Mouse (Mus musculus): ENCODE results near the gene Wdr20. TPM values are rescaled to one million over a fixed set of nuclear protein-coding genes. Genes with fewer than 3 reads are reported as not detected.

The Wdr20 gene
- polyA plus RNA-seq, 2 experiments: 7.5 to 10.1 TPM

GRCm38 (mm10) chr12:110762321-110762720 lies 24.6 kb downstream of the Wdr20 start:
- no peak overlapping the region for H3K4me2 ChIP-seq (ENCODE audit: low read depth)
- no peaks in the 10 kb centered on the region for H3K9me3 ChIP-seq (ENCODE audit: control insufficient read depth, low read length)
- H3K4me1 ChIP-seq (replicated peaks; ENCODE audit: control insufficient read depth in 2 of 2, insufficient read depth in 2 of 2, low read length in 1 of 2): peaks cover 1 to 7% of the 10 kb centered on the region in 2 experiments
- 65% methylated on average over 2 of the region's 2 CpGs for WGBS (ENCODE audit: insufficient replicate concordance)
- no peaks in the 10 kb centered on the region for H3K27me3 ChIP-seq (ENCODE audit: control insufficient read depth, insufficient read depth, low read length)
- no peak overlapping the region for H3K9ac ChIP-seq (replicated peaks)
- no peak overlapping the region for H3K4me3 ChIP-seq (ENCODE audit: insufficient read depth in 1 of 2, low read depth in 2 of 2, low read length in 2 of 2)
- ATAC-seq (ENCODE audit: insufficient read depth) (no peak), DNase-seq (ENCODE audit: low read depth in 3 of 3, low spot score in 3 of 3) (no peak)
- TF ChIP-seq CTCF (IDR thresholded peaks at IDR 0.05; ENCODE audit: low read depth) (no peak), EP300 (IDR thresholded peaks at IDR 0.05; ENCODE audit: low read depth) (no peak)
- no peak overlapping the region for H3K27ac ChIP-seq
- H3K36me3 ChIP-seq (replicated peaks; ENCODE audit: control insufficient read depth, insufficient read depth, low read depth): no peaks in the 10 kb centered on the region

GRCm38 (mm10) chr12:110764531-110764930 lies 26.8 kb downstream of the Wdr20 start:
- H3K27me3 ChIP-seq (ENCODE audit: control insufficient read depth, insufficient read depth, low read length): no peaks in the 10 kb centered on the region
- no peaks in the 10 kb centered on the region for H3K36me3 ChIP-seq (replicated peaks; ENCODE audit: control insufficient read depth, insufficient read depth, low read depth)
- DNase-seq (ENCODE audit: low read depth in 3 of 3, low spot score in 3 of 3) (no peak), ATAC-seq (ENCODE audit: insufficient read depth) (no peak)
- 28% methylated on average over 5 of the region's 5 CpGs for whole genome bisulfite sequencing (ENCODE audit: insufficient replicate concordance)
- no peak for TF ChIP-seq EP300 (IDR thresholded peaks at IDR 0.05; ENCODE audit: low read depth)
- no peak for TF ChIP-seq CTCF (IDR thresholded peaks at IDR 0.05; ENCODE audit: low read depth)
- H3K4me2 ChIP-seq (ENCODE audit: low read depth): no peak overlapping the region
- H3K27ac ChIP-seq: no peak overlapping the region
- H3K9ac ChIP-seq (replicated peaks): no peak overlapping the region
- H3K9me3 ChIP-seq (ENCODE audit: control insufficient read depth, low read length): no peaks in the 10 kb centered on the region
- H3K4me1 ChIP-seq (replicated peaks; ENCODE audit: control insufficient read depth in 2 of 2, insufficient read depth in 2 of 2, low read length in 1 of 2): peaks cover 0 to 9% of the 10 kb centered on the region in 2 experiments; a peak in 2 of 4 replicates
- H3K4me3 ChIP-seq (ENCODE audit: insufficient read depth in 1 of 2, low read depth in 2 of 2, low read length in 2 of 2): no peak overlapping the region

GRCm38 (mm10) chr12:110768562-110768961 lies 30.8 kb downstream of the Wdr20 start:
- no peak overlapping the region for H3K9ac ChIP-seq (replicated peaks)
- no peaks in the 10 kb centered on the region for H3K9me3 ChIP-seq (ENCODE audit: control insufficient read depth, low read length)
- no peak overlapping the region for H3K27ac ChIP-seq
- H3K4me2 ChIP-seq (ENCODE audit: low read depth): no peak overlapping the region
- H3K4me3 ChIP-seq (ENCODE audit: insufficient read depth in 1 of 2, low read depth in 2 of 2, low read length in 2 of 2): no peak overlapping the region
- TF ChIP-seq EP300 (IDR thresholded peaks at IDR 0.05; ENCODE audit: low read depth): no peak
- ATAC-seq (ENCODE audit: insufficient read depth) (no peak), DNase-seq (ENCODE audit: low read depth in 3 of 3, low spot score in 3 of 3) (no peak)
- H3K4me1 ChIP-seq (replicated peaks; ENCODE audit: control insufficient read depth in 2 of 2, insufficient read depth in 2 of 2, low read length in 1 of 2): peaks cover 0 to 16% of the 10 kb centered on the region in 2 experiments; a peak in 3 of 4 replicates
- no peaks in the 10 kb centered on the region for H3K36me3 ChIP-seq (replicated peaks; ENCODE audit: control insufficient read depth, insufficient read depth, low read depth)
- no peaks in the 10 kb centered on the region for H3K27me3 ChIP-seq (ENCODE audit: control insufficient read depth, insufficient read depth, low read length)

GRCm38 (mm10) chr12:110769660-110770297 lies 32.0 kb downstream of the Wdr20 start:
- no peaks in the 10 kb centered on the region for H3K9me3 ChIP-seq (ENCODE audit: control insufficient read depth, low read length)
- H3K4me1 ChIP-seq (replicated peaks; ENCODE audit: control insufficient read depth in 2 of 2, insufficient read depth in 2 of 2, low read length in 1 of 2): peaks cover 0 to 16% of the 10 kb centered on the region in 2 experiments; a peak in 3 of 4 replicates
- WGBS (ENCODE audit: insufficient replicate concordance): 49% methylated on average over 6 of the region's 6 CpGs
- TF ChIP-seq CTCF (IDR thresholded peaks at IDR 0.05; ENCODE audit: low read depth) (no peak), EP300 (IDR thresholded peaks at IDR 0.05; ENCODE audit: low read depth) (no peak)
- H3K36me3 ChIP-seq (replicated peaks; ENCODE audit: control insufficient read depth, insufficient read depth, low read depth): no peaks in the 10 kb centered on the region
- H3K4me3 ChIP-seq (ENCODE audit: insufficient read depth in 1 of 2, low read depth in 2 of 2, low read length in 2 of 2): no peak overlapping the region
- DNase-seq (ENCODE audit: low read depth in 3 of 3, low spot score in 3 of 3): no peak
- no peak overlapping the region for H3K9ac ChIP-seq (replicated peaks)
- H3K27ac ChIP-seq: no peak overlapping the region
- ATAC-seq (ENCODE audit: insufficient read depth): no peak
- no peaks in the 10 kb centered on the region for H3K27me3 ChIP-seq (ENCODE audit: control insufficient read depth, insufficient read depth, low read length)
- H3K4me2 ChIP-seq (ENCODE audit: low read depth): no peak overlapping the region

- H3K36me3 ChIP-seq (replicated peaks; ENCODE audit: control insufficient read depth, insufficient read depth, low read depth): no peaks in the 10 kb centered on the region
- H3K4me2 ChIP-seq (ENCODE audit: low read depth): no peak overlapping the region
- H3K4me3 ChIP-seq (ENCODE audit: insufficient read depth in 1 of 2, low read depth in 2 of 2, low read length in 2 of 2): no peak overlapping the region
- H3K27ac ChIP-seq: no peak overlapping the region
- 66% methylated on average over 10 of the region's 10 CpGs for WGBS (ENCODE audit: insufficient replicate concordance)
- no peak for DNase-seq (ENCODE audit: low read depth in 3 of 3, low spot score in 3 of 3)
- H3K4me1 ChIP-seq (replicated peaks; ENCODE audit: control insufficient read depth in 2 of 2, insufficient read depth in 2 of 2, low read length in 1 of 2): peaks cover 0 to 18% of the 10 kb centered on the region in 2 experiments; a peak in 3 of 4 replicates
- no peaks in the 10 kb centered on the region for H3K27me3 ChIP-seq (ENCODE audit: control insufficient read depth, insufficient read depth, low read length)
- H3K9ac ChIP-seq (replicated peaks): no peak overlapping the region
- ATAC-seq (ENCODE audit: insufficient read depth): no peak
- TF ChIP-seq EP300 (IDR thresholded peaks at IDR 0.05; ENCODE audit: low read depth) (no peak), CTCF (IDR thresholded peaks at IDR 0.05; ENCODE audit: low read depth) (no peak)
- no peaks in the 10 kb centered on the region for H3K9me3 ChIP-seq (ENCODE audit: control insufficient read depth, low read length)
Measured at GRCm38 (mm10) chr12:110770479-110771247, 32.9 kb downstream of the Wdr20 start.
